Comparison of ENCODE assay signal across 8 mouse cellular contexts in the genomic region with DNA sequence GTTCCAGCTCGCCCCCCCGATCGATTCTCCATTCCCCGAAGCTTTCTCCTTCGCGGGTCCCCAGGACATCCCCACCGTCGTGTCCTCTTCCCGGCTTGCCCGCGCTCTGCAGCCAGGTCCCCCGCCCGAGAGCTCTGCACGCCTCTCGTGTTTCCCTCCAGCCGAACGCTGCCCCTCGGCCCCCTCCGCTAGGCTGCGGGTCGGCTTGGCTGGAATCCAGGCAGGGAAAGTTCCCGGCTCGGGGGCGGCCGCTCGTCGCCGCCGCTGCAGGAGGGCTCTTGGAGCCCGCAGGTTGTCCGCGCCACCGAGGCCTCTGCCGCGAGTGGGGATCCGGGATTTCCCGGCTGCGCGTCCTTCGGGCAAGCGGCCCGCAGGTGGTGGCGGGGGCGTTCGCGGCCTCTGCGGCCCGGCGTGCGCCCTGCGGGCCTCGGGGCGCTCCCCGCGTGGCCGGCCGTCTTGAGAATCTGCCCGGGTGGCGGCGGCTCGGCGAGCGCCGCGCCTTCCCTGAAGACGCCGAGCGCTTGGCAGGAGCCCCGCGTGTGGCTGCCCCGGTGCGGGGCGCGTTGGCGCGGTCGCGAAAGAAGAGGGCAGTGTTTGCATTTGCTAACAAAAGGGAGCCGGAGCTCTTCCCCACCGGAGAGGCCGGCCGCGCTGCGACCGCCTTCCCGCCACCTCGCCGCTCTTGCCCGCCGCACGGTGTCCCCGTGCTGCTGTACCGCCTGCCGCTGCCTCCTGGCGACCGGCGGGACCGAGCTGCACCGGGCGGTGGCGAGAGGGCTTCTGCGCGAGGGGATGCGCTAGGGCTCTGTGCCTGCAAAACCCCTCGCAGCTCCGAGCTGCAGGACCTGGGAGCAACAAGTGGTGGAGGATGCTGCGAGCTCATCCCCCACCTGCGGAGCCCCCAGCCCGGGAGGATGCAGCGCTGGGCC. TPM values are rescaled to one million over a fixed set of nuclear protein-coding genes. Genes with fewer than 3 reads are reported as not detected.
DNase-seq lines count a peak whose midpoint lies in the region; ATAC-seq and TF ChIP-seq lines count a peak whose summit lies in the region.

No protein-coding gene starts in this region.

- no peaks in the 10 kb centered on the region for H3K9me3 ChIP-seq in embryonic facial prominence, embryonic 13.5 days

- peak; percentile 71 for DNase-seq in layer of hippocampus, adult 11-12 months (ENCODE audit: low spot score)
- no peak for DNase-seq in layer of hippocampus, adult 9-10 months (ENCODE audit: low spot score)
- peak; percentile 26 to 33 for DNase-seq in heart, adult 9 months (ENCODE audit: low spot score in 2 of 2)
- peak; percentile 74 for DNase-seq in kidney, adult 9 months
- DNase-seq in liver: peak; percentile 23
- peak; percentile 70 for DNase-seq in testis, postnatal 14 days (ENCODE audit: low spot score)

- peak overlapping the region; percentile 94 for H3K4me2 ChIP-seq in embryonic facial prominence, embryonic 13.5 days
- peak overlapping the region; percentile 81 for H3K4me2 ChIP-seq in myocyte (ENCODE audit: low read depth)

- TF ChIP-seq POLR2A in myocyte (IDR thresholded peaks at IDR 0.05; ENCODE audit: insufficient read length, low read depth): no peak

- no peak for ATAC-seq in embryonic facial prominence, embryonic 13.5 days (ENCODE audit: insufficient number of reproducible peaks, insufficient read depth, low FRiP score, low TSS enrichment, low read depth)

- no peaks in the 10 kb centered on the region for H3K36me3 ChIP-seq in embryonic facial prominence, embryonic 13.5 days
- no peaks in the 10 kb centered on the region for H3K36me3 ChIP-seq in myocyte (ENCODE audit: control insufficient read depth, insufficient read depth)

- H3K79me2 ChIP-seq in myocyte (ENCODE audit: control insufficient read depth, insufficient read depth): peaks cover 37% of the 10 kb centered on the region

- peak overlapping the region; percentile 49 for H3ac ChIP-seq in myocyte (ENCODE audit: control insufficient read depth, insufficient read length)

- peaks cover 27% of the 10 kb centered on the region for H3K4me1 ChIP-seq in embryonic facial prominence, embryonic 13.5 days

- under 1% methylated on average over 109 of the region's 110 CpGs for WGBS in embryonic facial prominence, embryonic 13.5 days

- H3K27me3 ChIP-seq in embryonic facial prominence, embryonic 13.5 days: peaks cover 33% of the 10 kb centered on the region
- H3K27me3 ChIP-seq in myocyte (ENCODE audit: control insufficient read depth, insufficient read depth, insufficient read length): no peaks in the 10 kb centered on the region

- peak overlapping the region; percentile 73 for H3K4me3 ChIP-seq in embryonic facial prominence, embryonic 13.5 days
- peak overlapping the region; percentile 60 for H3K4me3 ChIP-seq in myocyte

- peak overlapping the region; percentile 64 for H3K27ac ChIP-seq in embryonic facial prominence, embryonic 13.5 days

- H3K9ac ChIP-seq in embryonic facial prominence, embryonic 13.5 days: peak overlapping the region; percentile 84

TF ChIP-seq in myocyte, 11 proteins besides CTCF, POLR2A, EP300 and RAD21:
- peak in 1 of 3 experiments; percentile 29 for TF ChIP-seq MYOD1 (IDR thresholded peaks at IDR 0.05; ENCODE audit: control insufficient read depth in 1 of 3, insufficient read length in 2 of 3, low read depth in 2 of 3)
- peak in 2 of 3 experiments; percentile 11 to 19 for TF ChIP-seq MYOG (IDR thresholded peaks at IDR 0.05; ENCODE audit: control insufficient read depth in 1 of 3, insufficient read depth in 1 of 3, insufficient read length in 2 of 3, low read depth in 2 of 3)
- no peak for TF ChIP-seq MAX (IDR thresholded peaks at IDR 0.05; ENCODE audit: low read depth)

RNA-seq across cellular contexts. Expression of a gene that starts 1.2 kb away (rescaled TPM):
- 53.0 and 57.8 TPM in 2 replicates for polyA plus RNA-seq in embryonic facial prominence, embryonic 13.5 days (2015; fragmentation: Nextera tagmentation; extraction: Ambion mirVana)
- polyA plus RNA-seq in myocyte (2012; fragmentation: generic; extraction: Trizol): 9.3 TPM
